ENCODE assay signal across 8 mouse cellular contexts in the genomic region with DNA sequence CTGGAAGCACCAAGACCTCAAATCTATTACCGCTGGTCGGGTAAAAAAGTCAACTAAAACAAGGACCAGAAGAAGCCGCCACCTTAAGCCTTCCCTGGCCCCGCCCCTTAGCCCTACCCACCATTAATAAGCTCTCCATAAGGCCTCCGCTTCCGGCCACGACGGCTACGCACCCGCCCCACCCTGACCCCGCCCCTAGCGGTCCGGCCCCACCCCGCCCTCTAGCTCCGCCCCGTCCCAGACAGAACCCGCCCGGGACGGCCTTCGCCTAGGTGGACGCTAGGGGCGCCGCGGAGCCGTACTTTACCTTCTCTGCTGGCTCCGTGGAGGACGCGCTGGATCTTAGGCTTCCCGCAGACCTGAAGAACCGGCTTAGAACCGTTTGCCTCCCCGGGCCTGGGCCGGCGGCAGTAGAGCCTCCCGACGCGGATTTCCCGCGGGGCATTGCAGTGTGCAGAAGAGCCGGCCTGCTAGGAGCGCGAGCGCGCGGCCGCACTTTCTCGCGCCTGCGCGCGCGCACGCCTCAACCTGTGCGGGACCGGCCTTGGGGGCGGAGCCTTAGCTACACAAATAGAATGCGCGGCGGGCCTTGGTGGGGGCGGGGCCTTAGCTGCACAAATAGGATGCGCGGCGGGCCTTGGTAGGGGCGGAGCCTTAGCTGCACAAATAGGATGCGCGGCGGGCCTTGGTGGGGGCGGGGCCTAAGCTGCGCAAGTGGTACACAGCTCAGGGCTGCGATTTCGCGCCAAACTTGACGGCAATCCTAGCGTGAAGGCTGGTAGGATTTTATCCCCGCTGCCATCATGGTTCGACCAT. TPM values are rescaled to one million over a fixed set of nuclear protein-coding genes. Genes with fewer than 3 reads are reported as not detected.
DNase-seq lines count a peak whose midpoint lies in the region; ATAC-seq and TF ChIP-seq lines count a peak whose summit lies in the region.

Dhfr (plus strand) TSS at position 271 of the 816 bp plus-strand sequence.
Msh3 (minus strand) TSS at position 548 of the 816 bp plus-strand sequence.

- TF ChIP-seq CTCF in heart, adult 2 months (IDR thresholded peaks at IDR 0.05), result peak; percentile 80

- peaks cover 13% of the 10 kb centered on the region; the same call in 1 of the 2 replicates for H3K36me3 ChIP-seq in embryonic facial prominence, embryonic 14.5 days (ENCODE audit: control insufficient read depth, insufficient read depth, low read length)
- H3K36me3 ChIP-seq in heart, adult 2 months (ENCODE audit: control insufficient read depth, insufficient read depth, low read length), result no peaks in the 10 kb centered on the region
- H3K36me3 ChIP-seq in limb, embryonic 13.5 days, result peaks cover 26% of the 10 kb centered on the region
- no peaks in the 10 kb centered on the region for H3K36me3 ChIP-seq in midbrain, embryonic 16.5 days (ENCODE audit: control insufficient read depth, insufficient read depth, low read length)

- DNase-seq in 3T3-L1 (ENCODE audit: low read depth, low spot score), result peak; percentile 98
- peak; percentile 94 to 97 for DNase-seq in adrenal gland, postnatal 4 days (ENCODE audit: low spot score in 2 of 2)
- peak; percentile 100 for DNase-seq in embryonic facial prominence, embryonic 14.5 days (ENCODE audit: low spot score)
- DNase-seq in heart, adult 2 months, result peak; percentile 95 to 97
- DNase-seq in kidney, adult 8-10 months, result peak; percentile 97 to 98
- DNase-seq in spleen, postnatal 10 days (ENCODE audit: low spot score in 2 of 2), result peak; percentile 99

- H3K9ac ChIP-seq in embryonic facial prominence, embryonic 14.5 days (ENCODE audit: low read depth, low read length), result peak within 1 kb of the TSS; percentile 73
- H3K9ac ChIP-seq in heart, adult 2 months (ENCODE audit: low read depth, low read length), result peak within 1 kb of the TSS; percentile 80
- H3K9ac ChIP-seq in limb, embryonic 13.5 days, result peak within 1 kb of the TSS; percentile 78
- H3K9ac ChIP-seq in midbrain, embryonic 16.5 days (ENCODE audit: low read depth, low read length), result peak within 1 kb of the TSS; percentile 80

- peak; percentile 76 for TF ChIP-seq POLR2A in heart, adult 2 months (IDR thresholded peaks at IDR 0.05; ENCODE audit: insufficient read depth, low read depth, low read length)

- peak within 1 kb of the TSS; percentile 90 for H3K27ac ChIP-seq in embryonic facial prominence, embryonic 14.5 days (replicated peaks; ENCODE audit: low read depth, low read length)
- peak within 1 kb of the TSS; percentile 88 for H3K27ac ChIP-seq in heart, adult 2 months
- H3K27ac ChIP-seq in limb, embryonic 13.5 days, result peak within 1 kb of the TSS; percentile 89
- H3K27ac ChIP-seq in midbrain, embryonic 16.5 days (ENCODE audit: low read length), result peak within 1 kb of the TSS; percentile 92

- under 1% methylated on average over 50 of the region's 76 CpGs for WGBS in embryonic facial prominence, embryonic 14.5 days
- WGBS in heart, adult 2 months, result under 1% methylated on average over 76 of the region's 76 CpGs
- WGBS in limb, embryonic 13.5 days, result under 1% methylated on average over 76 of the region's 76 CpGs
- under 1% methylated on average over 74 of the region's 76 CpGs for WGBS in midbrain, embryonic 16.5 days

- TF ChIP-seq EP300 in heart, adult 2 months (IDR thresholded peaks at IDR 0.05; ENCODE audit: insufficient read depth, low read depth, low read length), result no peak

- H3K27me3 ChIP-seq in embryonic facial prominence, embryonic 14.5 days (replicated peaks; ENCODE audit: control insufficient read depth, insufficient read depth, low read length), result no peaks in the 10 kb centered on the region
- no peaks in the 10 kb centered on the region for H3K27me3 ChIP-seq in heart, adult 2 months (ENCODE audit: control insufficient read depth, insufficient read depth, low read length)
- H3K27me3 ChIP-seq in limb, embryonic 13.5 days, result no peaks in the 10 kb centered on the region
- no peaks in the 10 kb centered on the region for H3K27me3 ChIP-seq in midbrain, embryonic 16.5 days (ENCODE audit: control insufficient read depth, insufficient read depth, low read depth, low read length)

- H3K4me2 ChIP-seq in embryonic facial prominence, embryonic 14.5 days (ENCODE audit: low read depth, low read length), result peak within 1 kb of the TSS; percentile 94
- H3K4me2 ChIP-seq in limb, embryonic 13.5 days (replicated peaks), result peak within 1 kb of the TSS; percentile 96
- peak within 1 kb of the TSS; percentile 99 for H3K4me2 ChIP-seq in midbrain, embryonic 16.5 days (ENCODE audit: low read length)

- intact Hi-C loops in heart, adult 2 months (cut with DNase I), result loop anchor here (2.0 to 5.0 kb wide), 2 partner anchors 128 to 388 kb away; no protein-coding TSS in a partner anchor

- H3K4me3 ChIP-seq in embryonic facial prominence, embryonic 14.5 days (ENCODE audit: low read depth, low read length), result peak within 1 kb of the TSS; percentile 80
- H3K4me3 ChIP-seq in heart, adult 2 months, result peak within 1 kb of the TSS; percentile 87
- peak within 1 kb of the TSS; percentile 72 for H3K4me3 ChIP-seq in limb, embryonic 13.5 days
- peak within 1 kb of the TSS; percentile 73 for H3K4me3 ChIP-seq in midbrain, embryonic 16.5 days (ENCODE audit: low read depth, low read length)

- H3K79me2 ChIP-seq in heart, adult 2 months (replicated peaks; ENCODE audit: control insufficient read depth, insufficient read depth, low read length), result no peaks in the 10 kb centered on the region

- peak; percentile 95 for ATAC-seq in embryonic facial prominence, embryonic 14.5 days (ENCODE audit: low read depth)
- ATAC-seq in limb, embryonic 13.5 days (ENCODE audit: low FRiP score, low read depth), result peak; percentile 96
- peak; percentile 98 for ATAC-seq in midbrain, embryonic 16.5 days

- H3K4me1 ChIP-seq in embryonic facial prominence, embryonic 14.5 days (ENCODE audit: control insufficient read depth, insufficient read depth, low read length), result peaks cover 12% of the 10 kb centered on the region
- peaks cover 4% of the 10 kb centered on the region for H3K4me1 ChIP-seq in heart, adult 2 months (ENCODE audit: control insufficient read depth, insufficient read depth, low read length)
- peaks cover 23% of the 10 kb centered on the region for H3K4me1 ChIP-seq in limb, embryonic 13.5 days
- H3K4me1 ChIP-seq in midbrain, embryonic 16.5 days (ENCODE audit: control insufficient read depth, insufficient read depth, low read length), result peaks cover 13% of the 10 kb centered on the region

- no peaks in the 10 kb centered on the region for H3K9me3 ChIP-seq in embryonic facial prominence, embryonic 14.5 days (ENCODE audit: control insufficient read depth, low read length)
- no peaks in the 10 kb centered on the region for H3K9me3 ChIP-seq in limb, embryonic 13.5 days
- no peaks in the 10 kb centered on the region for H3K9me3 ChIP-seq in midbrain, embryonic 16.5 days (replicated peaks; ENCODE audit: control insufficient read depth, low read length, poor library complexity, severe bottlenecking)

RNA-seq across cellular contexts. Expression of gene Dhfr, which starts in this region (rescaled TPM):
- total RNA-seq in adrenal gland, postnatal 4 days (2021), result 1 to 10 TPM; 9.4 to 9.6 TPM
- 12.1 and 13.3 TPM in 2 replicates for polyA plus RNA-seq in embryonic facial prominence, embryonic 14.5 days (2014; fragmentation: Nextera tagmentation; extraction: Ambion mirVana)
- under 1 TPM; 0.78 to 0.84 TPM for total RNA-seq in heart, adult 2 months (2021)
- polyA plus RNA-seq in heart, adult 2 months (2012; rRNA removed), result 0.39 and 0.91 TPM in 2 replicates
- 16.1 and 16.9 TPM in 2 replicates for polyA plus RNA-seq in limb, embryonic 13.5 days (2015; fragmentation: Nextera tagmentation; extraction: Ambion mirVana)
- 3.2 and 3.3 TPM in 2 replicates for polyA plus RNA-seq in midbrain, embryonic 16.5 days (2015; fragmentation: Nextera tagmentation; extraction: Ambion mirVana)

RNA-seq across cellular contexts. Expression of gene Msh3, which starts in this region (rescaled TPM):
- total RNA-seq in adrenal gland, postnatal 4 days (2021), result 10 to 100 TPM; 36.5 to 39.2 TPM
- 21.9 and 30.0 TPM in 2 replicates for polyA plus RNA-seq in embryonic facial prominence, embryonic 14.5 days (2014; fragmentation: Nextera tagmentation; extraction: Ambion mirVana)
- 1 to 10 TPM; 7.2 to 9.1 TPM for total RNA-seq in heart, adult 2 months (2021)
- polyA plus RNA-seq in heart, adult 2 months (2012; rRNA removed), result 3.9 and 5.7 TPM in 2 replicates
- 31.9 and 32.2 TPM in 2 replicates for polyA plus RNA-seq in limb, embryonic 13.5 days (2015; fragmentation: Nextera tagmentation; extraction: Ambion mirVana)
- 21.8 and 25.0 TPM in 2 replicates for polyA plus RNA-seq in midbrain, embryonic 16.5 days (2015; fragmentation: Nextera tagmentation; extraction: Ambion mirVana)

Comparison
In these comparisons a context has a peak if more than half of its experiments do, and no peak if none do; other contexts are left out.
1. Peak in every context shown above with its lines: DNase-seq, ATAC-seq, H3K4me3 ChIP-seq and H3K27ac ChIP-seq.
2. RNA of gene Dhfr (total RNA-seq): 9.4 to 9.6 TPM in adrenal gland, postnatal 4 days; 0.78 to 0.84 TPM in heart, adult 2 months; every median in the first group is over 4 times any median in the second.